Mouse (Mus musculus) MEL (cell line): Measurements from ENCODE around the gene Rsu1. TPM values are rescaled to one million over a fixed set of nuclear protein-coding genes. Genes with fewer than 3 reads are reported as not detected.

Source experiments
- DNase-seq: peaks from one replicate; pipeline ENCODE4 v3.0.0; 2011; ENCODE audit warnings: low read depth, low spot score
- H3K27ac ChIP-seq: 2 replicates; pipeline ENCODE4 v1.5.1; 2012; ENCODE audit warnings: low read depth, mild to moderate bottlenecking, control low read depth, low read length, moderate library complexity; ENCODE audit not compliant: control insufficient read depth
- H3K27me3 ChIP-seq, 2 experiments: fragments of 150-350 bp in 1 of 2; sonication (generic) in 1 of 2; 2 replicates each; pipeline ENCODE4 v1.6.1; 2012; ENCODE audit warnings: low read length in 2 of 2, mild to moderate bottlenecking in 2 of 2, improper control_type of control experiment in 1 of 2, moderate library complexity in 1 of 2; ENCODE audit not compliant: insufficient read depth in 2 of 2, control insufficient read depth in 1 of 2
- H3K36me3 ChIP-seq, 2 experiments: 2 replicates each; pipeline ENCODE4 v1.6.1; 2012 to 2014; ENCODE audit warnings: low read length in 2 of 2, improper control_type of control experiment in 1 of 2, inconsistent platforms in 1 of 2, mild to moderate bottlenecking in 1 of 2; ENCODE audit not compliant: insufficient read depth in 2 of 2, control insufficient read depth in 1 of 2
- H3K4me1 ChIP-seq, 2 experiments: fragments of 150-350 bp in 1 of 2; sonication (generic) in 1 of 2; 2 replicates each; pipeline ENCODE4 v1.6.1; 2012; ENCODE audit warnings: low read length in 2 of 2, improper control_type of control experiment in 1 of 2, mild to moderate bottlenecking in 1 of 2; ENCODE audit not compliant: insufficient read depth in 2 of 2, control insufficient read depth in 1 of 2
- H3K4me3 ChIP-seq, 2 experiments: fragments of 150-350 bp in 1 of 2; sonication (generic) in 1 of 2; 2 replicates each; pipeline ENCODE4 v1.5.1; 2012; ENCODE audit warnings: low read depth in 2 of 2, low read length in 2 of 2, mild to moderate bottlenecking in 2 of 2, moderate library complexity in 2 of 2, control low read depth in 1 of 2, improper control_type of control experiment in 1 of 2; ENCODE audit not compliant: control insufficient read depth in 1 of 2, insufficient read depth in 1 of 2
- H3K79me2 ChIP-seq: 2 replicates; pipeline ENCODE4 v1.6.1; 2012; ENCODE audit warnings: mild to moderate bottlenecking, low read length, moderate library complexity; ENCODE audit not compliant: control insufficient read depth, poor library complexity, insufficient read depth
- H3K9ac ChIP-seq: 2 replicates; pipeline ENCODE4 v1.6.1; 2012; ENCODE audit warnings: low read depth, mild to moderate bottlenecking, control low read depth, low read length, moderate library complexity; ENCODE audit not compliant: control insufficient read depth, poor library complexity, severe bottlenecking
- H3K9me3 ChIP-seq: fragments of 150-350 bp; sonication (generic); replicated peaks from 2 replicates; pipeline ENCODE4 v1.6.1; 2012; ENCODE audit warnings: mild to moderate bottlenecking, low read length, improper control_type of control experiment, moderate library complexity; ENCODE audit not compliant: insufficient read depth
- BHLHE40 ChIP-seq: IDR thresholded peaks from 2 replicates; pipeline ENCODE4 v1.6.1; 2012; ENCODE audit warnings: low read depth, mild to moderate bottlenecking, inconsistent platforms, low read length, improper control_type of control experiment, borderline replicate concordance
- CHD1 ChIP-seq: IDR thresholded peaks from 2 replicates; pipeline ENCODE4 v1.6.1; 2012; ENCODE audit warnings: low read depth, mild to moderate bottlenecking, inconsistent platforms, low read length, improper control_type of control experiment
- CHD2 ChIP-seq: IDR thresholded peaks from 2 replicates; pipeline ENCODE4 v1.6.1; 2011; ENCODE audit warnings: low read length, improper control_type of control experiment
- CTCF ChIP-seq, 3 experiments: IDR thresholded peaks in 2 of 3; conservative IDR thresholded peaks in 1 of 3; 2 replicates each; pipeline ENCODE4 v1.5.1; 2011 to 2012; ENCODE audit warnings: low read length in 3 of 3, low read depth in 2 of 3, mild to moderate bottlenecking in 2 of 3, improper control_type of control experiment in 1 of 3, inconsistent platforms in 1 of 3, mixed read lengths in 1 of 3, moderate library complexity in 1 of 3; ENCODE audit not compliant: control insufficient read depth in 1 of 3, insufficient read depth in 1 of 3, poor library complexity in 1 of 3, severe bottlenecking in 1 of 3
- E2F4 ChIP-seq: IDR thresholded peaks from 2 replicates; pipeline ENCODE4 v1.6.1; 2011; ENCODE audit warnings: low read depth, low read length, improper control_type of control experiment, borderline replicate concordance
- ELF1 ChIP-seq: IDR thresholded peaks from 2 replicates; pipeline ENCODE4 v1.6.1; 2014; ENCODE audit warnings: low read depth, mild to moderate bottlenecking, inconsistent platforms, low read length, improper control_type of control experiment, moderate library complexity
- ETS1 ChIP-seq: IDR thresholded peaks from 2 replicates; pipeline ENCODE4 v1.6.1; 2012; ENCODE audit warnings: low read depth, mild to moderate bottlenecking, inconsistent platforms, low read length, improper control_type of control experiment, moderate library complexity
- GABPA ChIP-seq: IDR thresholded peaks from 2 replicates; pipeline ENCODE4 v1.6.1; 2012; ENCODE audit warnings: low read depth, mild to moderate bottlenecking, inconsistent platforms, low read length, improper control_type of control experiment, moderate library complexity
- JUND ChIP-seq: IDR thresholded peaks from 2 replicates; pipeline ENCODE4 v1.6.1; 2011; ENCODE audit warnings: low read depth, mild to moderate bottlenecking, improper control_type of control experiment, low read length
- KAT2A ChIP-seq: conservative IDR thresholded peaks from 2 replicates; pipeline ENCODE4 v1.6.1; 2012; ENCODE audit warnings: low read depth, low read length, improper control_type of control experiment, inconsistent platforms
- MAFK ChIP-seq: IDR thresholded peaks from 2 replicates; pipeline ENCODE4 v1.6.1; 2011; ENCODE audit warnings: low read depth, mild to moderate bottlenecking, low read length, improper control_type of control experiment, borderline replicate concordance
- MEF2A ChIP-seq: IDR thresholded peaks from 2 replicates; pipeline ENCODE4 v1.6.1; 2014; ENCODE audit warnings: low read depth, mild to moderate bottlenecking, inconsistent platforms, low read length, improper control_type of control experiment; ENCODE audit not compliant: poor library complexity, insufficient replicate concordance, severe bottlenecking; ENCODE audit errors: extremely low read depth
- NELFE ChIP-seq: IDR thresholded peaks from 2 replicates; pipeline ENCODE4 v1.6.1; 2011; ENCODE audit warnings: low read depth, low read length, improper control_type of control experiment
- NRF1 ChIP-seq: IDR thresholded peaks from 2 replicates; pipeline ENCODE4 v1.6.1; 2014; ENCODE audit warnings: low read depth, mild to moderate bottlenecking, inconsistent platforms, low read length, improper control_type of control experiment, moderate library complexity; ENCODE audit not compliant: poor library complexity, insufficient read depth, severe bottlenecking
- POLR2A ChIP-seq, 2 experiments: IDR thresholded peaks; 2 replicates each; pipeline ENCODE4 v1.6.1; 2011 to 2012; ENCODE audit warnings: low read length in 2 of 2, mild to moderate bottlenecking in 2 of 2, control low read depth in 1 of 2, improper control_type of control experiment in 1 of 2, low read depth in 1 of 2, moderate library complexity in 1 of 2; ENCODE audit not compliant: control insufficient read depth in 1 of 2, insufficient read depth in 1 of 2, poor library complexity in 1 of 2
- RAD21 ChIP-seq: IDR thresholded peaks from 2 replicates; pipeline ENCODE4 v1.6.1; 2011; ENCODE audit warnings: mild to moderate bottlenecking, low read depth, low read length, improper control_type of control experiment
- RCOR1 ChIP-seq: IDR thresholded peaks from 2 replicates; pipeline ENCODE4 v1.6.1; 2012; ENCODE audit warnings: low read depth, mild to moderate bottlenecking, inconsistent platforms, low read length, improper control_type of control experiment
- SIN3A ChIP-seq: IDR thresholded peaks from 2 replicates; pipeline ENCODE4 v1.6.1; 2012; ENCODE audit warnings: low read length, improper control_type of control experiment, inconsistent platforms
- USF1 ChIP-seq: IDR thresholded peaks from 2 replicates; pipeline ENCODE4 v1.6.1; 2014; ENCODE audit warnings: low read depth, mild to moderate bottlenecking, inconsistent platforms, low read length, improper control_type of control experiment, moderate library complexity
- ZC3H11A ChIP-seq: IDR thresholded peaks from 2 replicates; pipeline ENCODE4 v1.6.1; 2012; ENCODE audit warnings: low read depth, mild to moderate bottlenecking, inconsistent platforms, low read length, improper control_type of control experiment
- polyA plus RNA-seq, 2 experiments: library from polyadenylated mRNA; stranded (reverse) in 1 of 2; unstranded in 1 of 2; fragments of >175 nt in 1 of 2; fragments of >200 nt in 1 of 2; gene quantifications; 2 replicates each; pipeline versions ENCODE4 v1.2.1 to v1.2.4; 2012; ENCODE audit warnings: low replicate concordance in 2 of 2, low read depth in 1 of 2; ENCODE audit not compliant: insufficient read length in 2 of 2, insufficient read depth in 1 of 2, missing spikeins in 1 of 2
- total RNA-seq: library from RNA; depleted of rRNA; stranded (reverse); fragments of 300-350 nt; gene quantifications from 2 replicates; pipeline ENCODE4 v1.2.3, GENCODE M21; 2012

Rsu1 gene
- total and polyA plus RNA-seq, 3 experiments = 58.1 to 81.9 TPM; not detected in 1

DNA sequence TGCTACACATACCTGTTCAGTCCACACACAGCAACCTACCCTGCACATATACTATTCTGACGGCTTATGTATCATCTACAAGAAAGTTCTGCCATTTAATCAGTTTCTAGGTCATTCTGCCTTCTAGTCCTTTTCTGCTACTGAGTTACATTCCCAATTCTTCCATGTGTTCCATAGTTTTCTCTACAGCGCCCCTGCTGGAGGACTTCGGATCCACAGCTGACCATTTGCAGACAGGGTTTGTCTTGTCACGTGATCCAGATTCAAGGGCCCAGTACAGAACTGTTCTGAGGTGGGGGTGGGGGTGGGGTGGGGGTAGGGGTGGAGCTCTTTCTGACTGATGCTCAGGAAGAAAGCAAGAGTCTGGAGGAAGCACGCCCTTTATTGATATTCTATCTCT is 102.5 kb downstream of the Rsu1 start:
- TF ChIP-seq MEF2A = no peak
- 0 out of 2 replicates have a peak, but pooled peaks have one; percentile 11 for TF ChIP-seq USF1
- peak; percentile 38 to 46 (median 43) for TF ChIP-seq CTCF (IDR thresholded peaks at IDR 0.05 in 2 of 3, conservative IDR thresholded peaks at IDR 0.05 in 1 of 3; ENCODE audit: control insufficient read depth in 1 of 3, insufficient read depth in 1 of 3, low read depth in 2 of 3, low read length in 3 of 3, poor library complexity in 1 of 3, severe bottlenecking in 1 of 3)
- peak; percentile 23 for DNase-seq
- H3K36me3 ChIP-seq = peaks cover 0 to 6% of the 10 kb centered on the region in 2 experiments; a peak in 3 of 4 replicates
- H3K4me1 ChIP-seq = peaks cover 0 to 6% of the 10 kb centered on the region in 2 experiments; a peak in 3 of 4 replicates
- H3K9ac ChIP-seq = no peak overlapping the region
- H3K4me3 ChIP-seq = no peak overlapping the region
- no peaks in the 10 kb centered on the region for H3K9me3 ChIP-seq
- no peaks in the 10 kb centered on the region for H3K27me3 ChIP-seq
- H3K79me2 ChIP-seq = no peaks in the 10 kb centered on the region; the same call in 1 of the 2 replicates
- H3K27ac ChIP-seq = no peak overlapping the region

DNA sequence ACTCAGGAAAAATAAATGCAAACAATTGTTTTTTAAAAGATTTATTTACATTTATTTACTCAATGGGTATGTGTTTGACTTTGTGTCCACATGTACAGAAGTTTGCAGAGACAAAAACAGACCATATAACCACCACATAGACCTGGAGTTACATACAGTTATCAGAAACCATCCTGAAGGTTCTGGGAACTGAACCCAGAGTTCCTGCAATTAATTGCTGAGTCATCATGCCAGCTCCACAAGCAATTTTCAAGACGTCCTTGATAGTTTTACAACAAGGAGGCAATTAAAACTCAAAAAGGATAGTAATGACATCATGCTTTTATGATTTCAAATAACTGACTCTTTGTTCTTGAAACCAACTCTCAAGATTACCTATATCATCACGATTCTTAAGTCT is 109.5 kb downstream of the Rsu1 start:
- Histone ChIP-seq H3K9me3 (no peaks in the 10 kb centered on the region), H3K36me3 (peaks cover 0 to 4% of the 10 kb centered on the region in 2 experiments; a peak in 2 of 4 replicates), H3K4me1 (no peaks in the 10 kb centered on the region), H3K27me3 (no peaks in the 10 kb centered on the region), H3K79me2 (no peaks in the 10 kb centered on the region; the same call in 1 of the 2 replicates), H3K27ac (no peak overlapping the region), H3K4me3 (no peak overlapping the region), H3K9ac (no peak overlapping the region)
- TF ChIP-seq MAFK (peak; percentile 49; the same call in 1 of the 2 replicates), CHD2 (no peak)
- no peak for DNase-seq

DNA sequence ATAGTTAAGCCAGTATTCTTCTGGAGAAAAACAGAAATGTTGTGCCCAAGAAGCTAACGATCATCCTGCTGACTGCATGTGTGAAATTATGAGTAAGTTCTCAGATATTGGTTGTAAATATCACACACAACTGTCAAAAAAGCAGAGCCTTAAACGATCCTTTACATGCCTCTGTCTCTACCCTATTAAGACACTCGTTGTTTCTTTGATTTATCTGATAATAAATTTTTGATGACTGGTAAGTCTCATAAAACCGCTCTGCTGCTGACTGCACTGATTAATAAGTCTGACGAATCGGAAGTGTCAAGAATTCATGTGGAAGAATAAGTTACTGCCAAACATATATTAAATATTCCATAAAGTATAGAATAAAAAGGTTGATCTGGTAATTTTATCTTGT is 126.0 kb downstream of the Rsu1 start:
- no peaks in the 10 kb centered on the region for H3K79me2 ChIP-seq
- no peaks in the 10 kb centered on the region for H3K4me1 ChIP-seq
- TF ChIP-seq NRF1 = no peak
- TF ChIP-seq CHD1 = no peak
- TF ChIP-seq USF1 = no peak
- TF ChIP-seq ZC3H11A = no peak

DNA sequence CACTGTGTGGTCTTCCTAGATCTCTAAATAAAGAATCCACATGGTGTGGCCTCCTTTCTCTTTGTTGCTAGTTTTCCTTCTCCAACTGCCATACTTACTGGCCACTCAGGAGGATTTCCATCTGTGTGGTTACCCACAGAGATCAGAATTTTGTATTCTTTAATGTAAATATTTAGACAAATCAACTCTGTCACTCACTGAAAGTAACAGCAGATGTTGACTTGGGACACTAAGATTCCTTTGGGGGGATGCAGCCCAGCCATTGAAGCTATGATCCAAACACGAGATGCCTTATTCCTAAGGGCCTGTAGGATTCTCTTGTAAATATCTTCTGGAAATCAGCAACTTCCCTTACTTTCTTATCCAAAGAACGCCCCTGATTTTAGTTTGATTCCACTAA is 136.3 kb downstream of the Rsu1 start:
- no peaks in the 10 kb centered on the region for H3K27me3 ChIP-seq
- no peak overlapping the region for H3K9ac ChIP-seq
- TF ChIP-seq E2F4 (no peak), KAT2A (no peak), GABPA (no peak), NELFE (no peak), RAD21 (no peak), RCOR1 (no peak), ETS1 (no peak), CHD2 (no peak), BHLHE40 (no peak), ELF1 (no peak), ZC3H11A (no peak), POLR2A (IDR thresholded peaks at IDR 0.05; ENCODE audit: control insufficient read depth in 1 of 2, insufficient read depth in 1 of 2, low read depth in 1 of 2, low read length in 2 of 2, poor library complexity in 1 of 2) (no peak), MEF2A (no peak), NRF1 (no peak), SIN3A (no peak), JUND (no peak)
- no peaks in the 10 kb centered on the region for H3K36me3 ChIP-seq
- no peaks in the 10 kb centered on the region for H3K79me2 ChIP-seq
- no peaks in the 10 kb centered on the region for H3K4me1 ChIP-seq
- H3K9me3 ChIP-seq = no peaks in the 10 kb centered on the region
- no peak overlapping the region for H3K27ac ChIP-seq
- H3K4me3 ChIP-seq = no peak overlapping the region
- DNase-seq = no peak

More for the DNA sequence above, 126.0 kb downstream of the Rsu1 start:
- Histone ChIP-seq H3K4me3 (no peak overlapping the region), H3K9ac (no peak overlapping the region), H3K36me3 (no peaks in the 10 kb centered on the region), H3K27me3 (no peaks in the 10 kb centered on the region), H3K9me3 (no peaks in the 10 kb centered on the region), H3K27ac (no peak overlapping the region)
- DNase-seq = no peak
